Mouse (Mus musculus): ENCODE measurements around the gene Adgrb3. TPM values are rescaled to one million over a fixed set of nuclear protein-coding genes. Genes with fewer than 3 reads are reported as not detected.

Adgrb3 gene
- total and polyA plus RNA-seq, 2 experiments from 2014 or later = 54.6 to 90.7 TPM

DNA sequence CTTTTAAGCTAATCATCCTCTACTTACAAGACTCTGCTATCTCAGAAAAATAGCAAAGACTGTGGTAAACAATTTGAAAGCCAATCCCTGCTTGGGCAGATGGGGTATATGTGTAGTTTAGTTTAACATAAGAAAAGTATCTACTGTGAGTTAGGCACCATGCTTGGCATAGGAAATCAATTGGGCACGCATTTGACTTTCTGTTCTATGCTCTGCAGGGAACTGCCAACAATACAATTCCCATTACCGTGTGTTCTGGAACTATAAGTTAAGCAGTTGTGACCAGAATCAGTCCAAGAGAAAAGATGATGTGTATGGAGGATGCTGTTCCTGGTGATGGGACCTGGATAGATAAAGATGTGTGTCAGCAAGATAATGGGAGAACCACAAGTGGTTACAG lies 517.2 kb downstream of the Adgrb3 start:
- Histone ChIP-seq H3K27ac (ENCODE audit: low read depth, low read length) (no peak overlapping the region), H3K4me1 (ENCODE audit: insufficient read depth, low read length) (no peaks in the 10 kb centered on the region), H3K9ac (replicated peaks; ENCODE audit: low read length, poor library complexity, severe bottlenecking) (no peak overlapping the region), H3K36me3 (ENCODE audit: insufficient read depth, low read length) (no peaks in the 10 kb centered on the region), H3K4me3 (ENCODE audit: low read depth, low read length) (no peak overlapping the region), H3K27me3 (ENCODE audit: insufficient read depth, low read length) (no peaks in the 10 kb centered on the region), H3K4me2 (ENCODE audit: low read depth, low read length, poor library complexity, severe bottlenecking) (no peak overlapping the region), H3K9me3 (ENCODE audit: low read length) (no peaks in the 10 kb centered on the region)
- no peak for TF ChIP-seq CTCF (IDR thresholded peaks at IDR 0.05)
- ATAC-seq (ENCODE audit: low FRiP score) (no peak), DNase-seq (ENCODE audit: low spot score) (peak; percentile 7)
- 27% methylated on average over 2 of the region's 2 CpGs for WGBS

DNA sequence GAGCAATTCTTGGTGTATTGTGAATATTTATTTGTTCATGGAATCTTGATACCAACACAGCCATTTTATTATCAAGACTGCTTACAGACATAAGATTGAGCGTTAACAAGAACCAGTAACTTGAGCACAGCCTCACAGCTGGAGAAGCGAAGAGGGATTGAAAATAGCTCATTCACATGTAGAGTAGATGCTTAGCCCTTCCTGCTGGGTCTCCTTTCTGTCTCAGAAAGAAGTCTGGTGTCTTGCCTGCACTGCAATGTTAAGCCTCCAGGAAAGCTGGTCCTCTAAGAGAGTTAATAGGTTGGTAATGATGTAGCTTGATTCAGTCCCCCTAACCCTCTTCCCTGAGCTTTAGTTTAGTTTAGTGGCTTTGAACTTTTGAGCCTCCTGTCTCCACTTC lies 519.4 kb downstream of the Adgrb3 start:
- no peaks in the 10 kb centered on the region for H3K27me3 ChIP-seq (ENCODE audit: insufficient read depth, low read length)
- ATAC-seq (ENCODE audit: low FRiP score) (no peak), DNase-seq (ENCODE audit: low spot score) (no peak)
- H3K4me1 ChIP-seq (ENCODE audit: insufficient read depth, low read length) = no peaks in the 10 kb centered on the region
- no peak overlapping the region for H3K4me3 ChIP-seq (ENCODE audit: low read depth, low read length)
- 19% methylated on average over 2 of the region's 2 CpGs for WGBS
- no peak overlapping the region for H3K27ac ChIP-seq (ENCODE audit: low read depth, low read length)
- no peak for TF ChIP-seq CTCF (IDR thresholded peaks at IDR 0.05)
- H3K4me2 ChIP-seq (ENCODE audit: low read depth, low read length, poor library complexity, severe bottlenecking) = no peak overlapping the region
- no peak overlapping the region for H3K9ac ChIP-seq (replicated peaks; ENCODE audit: low read length, poor library complexity, severe bottlenecking)
- no peaks in the 10 kb centered on the region for H3K9me3 ChIP-seq (ENCODE audit: low read length)
- H3K36me3 ChIP-seq (ENCODE audit: insufficient read depth, low read length) = no peaks in the 10 kb centered on the region

DNA sequence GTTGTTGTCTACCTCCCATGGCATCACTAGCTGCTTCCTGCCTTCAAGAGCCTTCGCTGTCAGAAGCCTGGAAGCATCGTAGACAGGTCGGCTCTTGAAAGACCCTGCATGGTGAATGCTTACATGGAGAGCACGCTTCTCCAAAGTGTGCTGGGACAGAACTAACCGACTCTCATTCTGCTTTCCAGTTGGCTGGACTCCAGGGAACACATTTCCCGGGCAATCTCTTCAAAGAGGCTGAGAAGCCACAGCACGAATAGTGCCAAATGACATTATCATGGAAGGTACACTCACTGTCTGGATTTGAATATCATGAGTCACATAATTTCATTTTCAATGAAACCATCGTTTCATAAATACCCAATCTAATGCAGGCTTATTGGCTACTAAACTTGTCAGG lies 548.0 kb downstream of the Adgrb3 start:
- WGBS = 60% methylated on average over 8 of the region's 8 CpGs
- H3K9ac ChIP-seq (replicated peaks; ENCODE audit: low read length, poor library complexity, severe bottlenecking) = no peak overlapping the region
- no peak for ATAC-seq (ENCODE audit: low FRiP score)

DNA sequence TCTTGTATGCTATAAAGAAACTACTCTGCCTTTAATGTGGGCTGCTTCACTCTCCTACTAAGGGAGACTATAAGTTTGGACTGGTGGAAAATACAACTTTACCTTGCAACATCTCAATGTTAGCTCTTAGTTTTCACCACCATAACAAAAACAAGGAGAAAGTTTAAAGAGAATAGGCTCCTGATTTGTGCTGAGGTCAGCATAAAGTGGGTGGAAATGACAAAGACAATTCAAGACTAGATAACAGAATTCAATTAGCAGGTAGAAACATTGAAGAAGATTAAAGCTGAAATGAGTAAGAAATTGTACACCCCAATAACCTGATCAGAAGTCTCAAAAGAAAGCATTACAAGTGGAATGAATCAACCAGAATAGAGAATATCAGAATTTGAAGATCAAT lies 578.9 kb downstream of the Adgrb3 start:
- Histone ChIP-seq H3K9me3 (ENCODE audit: low read length) (no peaks in the 10 kb centered on the region), H3K4me3 (ENCODE audit: low read depth, low read length) (no peak overlapping the region), H3K4me1 (ENCODE audit: insufficient read depth, low read length) (no peaks in the 10 kb centered on the region), H3K4me2 (ENCODE audit: low read depth, low read length, poor library complexity, severe bottlenecking) (no peak overlapping the region), H3K36me3 (ENCODE audit: insufficient read depth, low read length) (no peaks in the 10 kb centered on the region), H3K27me3 (ENCODE audit: insufficient read depth, low read length) (no peaks in the 10 kb centered on the region), H3K9ac (replicated peaks; ENCODE audit: low read length, poor library complexity, severe bottlenecking) (no peak overlapping the region), H3K27ac (ENCODE audit: low read depth, low read length) (no peak overlapping the region)
- ATAC-seq (ENCODE audit: low FRiP score) (no peak), DNase-seq (ENCODE audit: low spot score) (no peak)
- no peak for TF ChIP-seq CTCF (IDR thresholded peaks at IDR 0.05)

More for the DNA sequence above, 548.0 kb downstream of the Adgrb3 start:
- Histone ChIP-seq H3K4me1 (ENCODE audit: insufficient read depth, low read length) (no peaks in the 10 kb centered on the region), H3K4me3 (ENCODE audit: low read depth, low read length) (no peak overlapping the region), H3K27me3 (ENCODE audit: insufficient read depth, low read length) (no peaks in the 10 kb centered on the region), H3K9me3 (ENCODE audit: low read length) (no peaks in the 10 kb centered on the region), H3K27ac (ENCODE audit: low read depth, low read length) (no peak overlapping the region), H3K36me3 (ENCODE audit: insufficient read depth, low read length) (no peaks in the 10 kb centered on the region), H3K4me2 (ENCODE audit: low read depth, low read length, poor library complexity, severe bottlenecking) (no peak overlapping the region)
- no peak for TF ChIP-seq CTCF (IDR thresholded peaks at IDR 0.05)
- peak; percentile 44 for DNase-seq (ENCODE audit: low spot score)

DNA sequence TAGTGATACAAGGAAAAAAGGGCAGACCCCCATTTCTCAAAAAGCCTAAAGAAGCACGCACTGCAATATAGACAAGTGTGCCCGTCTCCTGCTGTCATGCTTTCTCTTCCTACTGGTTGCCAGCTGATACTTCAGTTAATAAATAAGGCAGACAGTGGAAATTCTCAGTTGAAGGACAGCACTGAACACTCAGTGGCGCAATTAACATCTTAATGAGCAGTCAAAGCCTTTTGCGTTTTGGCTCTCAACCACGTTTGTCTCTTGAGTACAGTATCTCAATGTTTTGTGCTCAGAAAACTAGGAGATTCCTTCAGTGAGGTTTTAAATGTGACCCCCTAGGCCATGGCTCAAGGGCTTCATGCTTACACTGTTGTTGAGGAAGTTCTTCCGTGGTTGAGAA lies 587.1 kb downstream of the Adgrb3 start:
- Histone ChIP-seq H3K27me3 (ENCODE audit: insufficient read depth, low read length) (no peaks in the 10 kb centered on the region), H3K36me3 (ENCODE audit: insufficient read depth, low read length) (no peaks in the 10 kb centered on the region), H3K9ac (replicated peaks; ENCODE audit: low read length, poor library complexity, severe bottlenecking) (no peak overlapping the region), H3K4me2 (ENCODE audit: low read depth, low read length, poor library complexity, severe bottlenecking) (no peak overlapping the region), H3K9me3 (ENCODE audit: low read length) (no peaks in the 10 kb centered on the region), H3K4me3 (ENCODE audit: low read depth, low read length) (no peak overlapping the region), H3K27ac (ENCODE audit: low read depth, low read length) (no peak overlapping the region), H3K4me1 (ENCODE audit: insufficient read depth, low read length) (no peaks in the 10 kb centered on the region)
- TF ChIP-seq CTCF (IDR thresholded peaks at IDR 0.05) = no peak
- no peak for ATAC-seq (ENCODE audit: low FRiP score)
- DNase-seq (ENCODE audit: low spot score) = no peak
- WGBS = 60% methylated on average over 6 of the region's 6 CpGs

DNA sequence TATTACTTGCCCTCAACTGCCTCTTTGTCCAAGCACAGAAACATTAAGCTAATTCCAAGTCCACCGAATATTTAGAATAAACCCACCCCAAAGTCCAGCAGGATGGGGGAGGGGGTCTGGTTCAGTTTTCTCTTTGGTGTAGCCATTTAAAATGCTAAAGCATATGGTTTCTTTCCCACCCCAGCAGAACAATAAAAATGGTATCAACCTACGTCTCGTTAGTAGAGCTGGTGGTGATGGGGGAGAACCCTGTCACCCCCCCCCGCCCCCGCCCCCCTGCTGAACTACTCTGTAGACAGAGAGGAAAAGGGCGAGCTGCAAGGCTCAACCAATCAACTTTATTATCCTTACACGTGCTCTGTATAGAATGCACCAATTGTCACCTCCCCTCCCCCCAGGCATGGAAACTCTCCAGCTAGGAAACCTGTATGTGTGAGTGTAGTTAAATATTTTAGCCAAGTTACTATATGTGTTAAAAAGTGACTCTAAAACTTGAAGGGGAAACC lies 600.2 kb downstream of the Adgrb3 start:
- DNase-seq (ENCODE audit: low spot score) (peak; percentile 65), ATAC-seq (ENCODE audit: low FRiP score) (peak; percentile 86)
- 8% methylated on average over 7 of the region's 7 CpGs for WGBS
- H3K4me2 ChIP-seq (ENCODE audit: low read depth, low read length, poor library complexity, severe bottlenecking) = peak overlapping the region; percentile 58
- peak overlapping the region; percentile 56 for H3K4me3 ChIP-seq (ENCODE audit: low read depth, low read length)
- H3K9me3 ChIP-seq (ENCODE audit: low read length) = no peaks in the 10 kb centered on the region
- no peaks in the 10 kb centered on the region for H3K27me3 ChIP-seq (ENCODE audit: insufficient read depth, low read length)
- no peak for TF ChIP-seq CTCF (IDR thresholded peaks at IDR 0.05)
- no peaks in the 10 kb centered on the region for H3K36me3 ChIP-seq (ENCODE audit: insufficient read depth, low read length)
- peak overlapping the region; percentile 95 for H3K27ac ChIP-seq (ENCODE audit: low read depth, low read length)
- H3K9ac ChIP-seq (replicated peaks; ENCODE audit: low read length, poor library complexity, severe bottlenecking) = peak overlapping the region; percentile 85; the same call in 1 of the 2 replicates
- peaks cover 4% of the 10 kb centered on the region; the same call in 1 of the 2 replicates for H3K4me1 ChIP-seq (ENCODE audit: insufficient read depth, low read length)
